Mouse (Mus musculus) left cerebral cortex, postnatal 10 days (tissue): ENCODE measurements around the gene Commd1. TPM values are rescaled to one million over a fixed set of nuclear protein-coding genes. Genes with fewer than 3 reads are reported as not detected.

Experiments
- DNase-seq, 2 experiments: peaks; one replicate each; pipeline ENCODE4 v3.0.0; 2021 to 2022; ENCODE audit warnings: low spot score in 2 of 2, mixed read lengths in 1 of 2; ENCODE audit errors: extremely low spot score in 1 of 2
- intact Hi-C: fragments of 180-260 bp; cut with DNase I; formaldehyde crosslinking; loops from one replicate; pipeline ENCODE4 v1.15.1; 2025
- total RNA-seq, 2 experiments: library from RNA; stranded (reverse); gene quantifications; 2 replicates each; pipeline ENCODE4 v1.2.3; 2021

The Commd1 gene
- total RNA-seq, 2 experiments from 2014 or later = 52.0 to 52.3 TPM

DNA sequence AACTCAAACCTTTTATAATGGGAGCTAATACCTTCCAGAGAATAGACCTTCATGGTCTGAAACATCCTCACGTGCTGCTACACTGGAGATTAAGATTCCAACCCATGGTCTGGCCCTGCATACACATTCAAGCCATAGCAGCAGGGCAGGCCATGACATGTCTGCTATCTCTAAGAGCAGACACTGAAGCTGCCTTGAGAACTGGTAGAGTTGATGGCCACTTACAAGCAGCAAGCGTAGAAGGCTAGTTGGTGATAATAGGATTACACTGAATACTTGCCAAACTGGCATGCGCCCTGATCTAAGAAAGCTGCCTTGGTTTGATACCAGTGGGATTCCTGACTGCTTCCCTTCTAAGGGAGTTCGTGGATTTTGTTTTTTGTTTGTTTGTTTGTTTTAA is 68.4 kb downstream of the Commd1 start:
- no peak for DNase-seq
- intact Hi-C loops = no loop called here

GRCm38 (mm10) chr11:22911831-22912230 is 70.4 kb downstream of the Commd1 start:
- intact Hi-C loops = no loop called here
- DNase-seq = no peak

DNA sequence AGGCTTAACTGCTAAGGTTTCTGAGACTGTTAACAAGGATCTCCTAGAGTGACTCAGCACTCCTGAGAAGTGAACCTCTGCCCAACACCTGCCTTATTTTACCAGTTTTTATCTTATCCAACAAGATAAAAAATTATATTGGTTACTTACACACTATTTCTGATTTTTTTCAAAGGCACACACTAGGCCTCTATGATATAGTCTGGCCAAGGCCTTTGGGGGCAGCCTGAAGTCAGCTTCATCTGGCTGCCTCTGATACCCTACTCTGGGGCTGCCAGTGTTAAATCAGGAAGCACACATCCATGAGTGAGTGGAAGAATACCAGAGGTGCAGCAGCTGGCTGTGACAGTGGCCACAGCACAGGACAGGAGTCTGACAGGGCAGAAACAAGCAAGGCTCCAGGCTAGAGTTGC is 75.7 kb downstream of the Commd1 start:
- intact Hi-C loops = no loop called here

GRCm38 (mm10) chr11:22902923-22903322 is 79.3 kb downstream of the Commd1 start:
- intact Hi-C loops = no loop called here
- DNase-seq = no peak

More for the DNA sequence above, 75.7 kb downstream of the Commd1 start:
- DNase-seq = no peak

DNA sequence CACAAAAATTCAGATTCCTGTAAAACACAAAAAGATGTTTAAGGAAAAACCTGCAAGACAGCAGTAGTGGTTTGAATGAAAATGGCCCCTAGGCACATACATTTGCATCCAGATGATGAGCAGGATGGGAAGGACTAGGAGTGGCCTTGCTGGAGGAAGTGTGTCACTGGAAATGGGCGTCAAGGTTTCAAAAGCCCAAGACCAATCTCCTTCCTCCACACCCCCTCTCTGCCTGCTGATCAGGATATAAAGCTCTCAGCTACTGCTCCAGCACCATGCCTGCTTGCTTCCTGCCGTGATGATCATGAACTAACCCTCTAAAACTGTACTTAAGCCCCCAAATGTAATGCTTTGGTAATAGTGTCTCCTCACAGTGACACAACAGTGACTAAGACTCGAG is 82.1 kb downstream of the Commd1 start:
- intact Hi-C loops = no loop called here
- no peak for DNase-seq

DNA sequence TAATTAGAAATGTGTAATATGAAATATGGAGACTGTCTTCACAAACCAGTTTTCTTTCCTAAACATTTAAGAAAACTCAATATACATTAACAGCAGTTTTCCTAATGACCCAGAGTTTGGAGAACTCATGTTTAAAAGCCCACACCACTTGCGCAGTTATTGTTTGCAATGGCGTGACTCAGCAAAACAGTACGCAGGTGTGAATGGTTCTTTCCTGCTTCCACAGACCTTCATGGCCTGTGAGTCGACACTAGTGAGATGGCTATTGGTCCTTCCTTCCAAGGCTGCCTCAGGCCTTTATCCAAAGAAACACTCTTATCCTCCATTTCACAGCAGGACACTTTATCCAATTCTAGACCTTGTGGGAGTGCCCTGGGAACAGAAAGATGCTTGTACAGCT is 84.5 kb downstream of the Commd1 start:
- intact Hi-C loops = no loop called here

GRCm38 (mm10) chr11:22897127-22897526 is 85.1 kb downstream of the Commd1 start:
- intact Hi-C loops = no loop called here
- no peak for DNase-seq

More for the DNA sequence above, 84.5 kb downstream of the Commd1 start:
- no peak for DNase-seq

DNA sequence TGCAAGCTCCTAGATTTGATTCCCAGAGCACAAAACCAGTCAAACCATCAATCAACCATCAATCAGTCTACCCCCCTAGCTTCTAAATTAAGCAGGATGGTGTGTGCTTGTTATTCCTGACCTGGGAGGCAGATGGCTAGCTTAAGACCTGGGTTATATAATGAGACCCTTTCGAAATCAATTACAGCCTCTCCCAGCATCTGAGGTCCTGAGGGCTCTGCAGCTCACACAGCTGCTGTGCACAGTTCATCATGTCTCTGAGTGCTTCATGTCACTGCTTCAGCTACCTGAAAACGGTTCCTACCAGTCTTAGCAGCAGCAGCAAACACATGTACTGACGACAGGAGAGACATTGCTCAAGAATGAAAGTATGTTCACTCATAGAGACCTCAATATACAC is 89.1 kb downstream of the Commd1 start:
- intact Hi-C loops = no loop called here
- DNase-seq = no peak

DNA sequence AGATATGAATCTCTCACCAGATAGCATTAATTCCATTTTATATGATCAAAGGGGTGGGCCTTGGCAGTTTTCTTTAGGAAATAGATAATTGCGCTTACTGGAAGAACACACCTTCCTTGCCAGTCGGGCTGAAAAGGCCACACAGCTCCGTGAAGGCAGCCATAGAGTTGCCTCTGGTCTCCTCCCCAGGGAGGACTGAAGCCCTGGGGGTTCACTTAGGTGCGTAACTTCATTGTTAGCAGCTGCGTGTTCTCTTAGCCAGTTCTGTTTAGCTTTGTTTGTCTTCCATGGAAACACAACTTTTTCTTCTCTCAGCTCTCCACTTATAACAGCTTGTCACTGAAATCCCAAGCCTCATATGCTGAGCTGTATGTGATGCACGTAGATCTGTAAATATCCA is 89.7 kb downstream of the Commd1 start:
- intact Hi-C loops = no loop called here
- DNase-seq = no peak

GRCm38 (mm10) chr11:22891876-22892275 is 90.3 kb downstream of the Commd1 start:
- intact Hi-C loops = no loop called here
- DNase-seq = no peak

- no peak for DNase-seq
- intact Hi-C loops = no loop called here
Observed at GRCm38 (mm10) chr11:22891242-22891641, 90.9 kb downstream of the Commd1 start.

DNA sequence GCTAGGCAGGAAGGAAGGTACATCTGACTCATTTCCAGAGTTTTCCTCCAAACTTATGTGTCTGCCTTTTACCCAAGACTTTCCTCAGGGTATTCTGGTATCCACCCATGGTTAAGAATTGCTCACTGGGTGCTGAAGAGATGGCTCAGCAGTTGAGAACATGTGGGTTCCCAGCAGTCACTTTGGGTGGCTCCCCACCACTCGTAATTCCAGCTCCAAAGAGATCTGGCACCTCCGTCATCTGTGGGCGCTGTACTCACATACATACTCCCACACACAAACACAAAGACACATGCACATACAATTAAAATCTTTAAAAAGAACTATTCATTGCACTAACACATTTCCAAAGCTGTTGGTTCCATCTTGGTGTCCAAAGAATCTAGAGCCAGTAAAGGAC is 93.0 kb downstream of the Commd1 start:
- no peak for DNase-seq
- intact Hi-C loops = no loop called here

GRCm38 (mm10) chr11:22886991-22887390 is 95.2 kb downstream of the Commd1 start:
- intact Hi-C loops = no loop called here

DNA sequence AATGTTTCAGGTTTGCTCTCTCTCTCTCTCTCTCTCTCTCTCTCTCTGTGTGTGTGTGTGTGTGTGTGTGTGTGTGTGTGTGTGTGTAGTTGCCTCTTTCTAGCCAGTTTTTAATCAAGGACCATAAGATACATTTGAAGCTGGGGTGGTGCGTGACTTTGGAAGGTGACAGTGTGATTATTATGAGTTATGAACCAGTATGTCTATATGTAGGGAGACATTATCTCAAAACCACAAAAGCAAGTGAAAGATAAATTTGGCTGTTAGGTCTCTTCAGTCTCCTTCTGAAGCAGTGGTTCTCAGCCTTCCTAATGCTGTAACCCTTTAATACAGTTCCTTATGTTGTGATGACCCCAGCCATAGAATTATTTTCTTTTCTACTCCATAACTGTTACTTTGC is 96.8 kb downstream of the Commd1 start:
- intact Hi-C loops = no loop called here
- DNase-seq = no peak

More at GRCm38 (mm10) chr11:22886991-22887390, 95.2 kb downstream of the Commd1 start:
- DNase-seq = no peak

DNA sequence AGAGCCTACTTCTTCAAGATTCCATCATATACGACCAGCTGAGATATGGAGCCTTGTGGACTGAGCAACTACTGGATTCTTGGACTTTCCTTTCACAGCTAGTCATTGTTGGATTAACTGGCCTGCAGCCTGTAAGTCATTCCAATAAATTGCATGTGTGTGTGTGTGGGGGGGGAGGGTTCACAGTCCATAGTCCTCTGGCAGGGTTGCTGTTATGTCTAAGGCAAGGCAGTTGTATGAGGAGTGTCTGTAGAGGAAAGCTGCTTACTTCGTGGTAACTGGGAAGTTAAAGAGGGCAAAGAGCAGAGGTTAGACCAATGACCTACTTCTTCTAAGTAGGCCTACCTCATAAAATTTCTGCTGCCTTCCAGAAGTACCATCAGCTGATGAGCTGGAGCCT is 98.5 kb downstream of the Commd1 start:
- intact Hi-C loops = no loop called here
- no peak for DNase-seq

DNA sequence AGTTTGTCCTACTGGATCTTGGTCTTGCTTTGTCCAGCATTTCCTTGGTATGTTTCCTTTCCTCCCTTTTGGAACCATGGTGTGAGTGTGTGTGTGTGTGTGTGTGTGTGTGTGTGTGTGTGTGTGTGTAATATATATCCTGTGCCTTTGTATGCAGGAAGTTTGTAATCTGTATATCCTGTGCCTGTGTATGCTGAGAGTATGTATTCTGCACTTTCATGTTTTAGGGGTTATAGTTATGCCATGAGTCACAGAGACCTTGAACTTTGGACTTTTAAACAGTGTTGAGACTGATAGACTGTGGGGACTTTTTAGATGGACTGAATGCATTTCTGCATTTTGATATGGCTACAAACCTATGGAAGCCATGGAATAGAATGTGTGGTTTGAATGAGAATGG is 99.3 kb downstream of the Commd1 start:
- intact Hi-C loops = no loop called here
- no peak for DNase-seq

DNA sequence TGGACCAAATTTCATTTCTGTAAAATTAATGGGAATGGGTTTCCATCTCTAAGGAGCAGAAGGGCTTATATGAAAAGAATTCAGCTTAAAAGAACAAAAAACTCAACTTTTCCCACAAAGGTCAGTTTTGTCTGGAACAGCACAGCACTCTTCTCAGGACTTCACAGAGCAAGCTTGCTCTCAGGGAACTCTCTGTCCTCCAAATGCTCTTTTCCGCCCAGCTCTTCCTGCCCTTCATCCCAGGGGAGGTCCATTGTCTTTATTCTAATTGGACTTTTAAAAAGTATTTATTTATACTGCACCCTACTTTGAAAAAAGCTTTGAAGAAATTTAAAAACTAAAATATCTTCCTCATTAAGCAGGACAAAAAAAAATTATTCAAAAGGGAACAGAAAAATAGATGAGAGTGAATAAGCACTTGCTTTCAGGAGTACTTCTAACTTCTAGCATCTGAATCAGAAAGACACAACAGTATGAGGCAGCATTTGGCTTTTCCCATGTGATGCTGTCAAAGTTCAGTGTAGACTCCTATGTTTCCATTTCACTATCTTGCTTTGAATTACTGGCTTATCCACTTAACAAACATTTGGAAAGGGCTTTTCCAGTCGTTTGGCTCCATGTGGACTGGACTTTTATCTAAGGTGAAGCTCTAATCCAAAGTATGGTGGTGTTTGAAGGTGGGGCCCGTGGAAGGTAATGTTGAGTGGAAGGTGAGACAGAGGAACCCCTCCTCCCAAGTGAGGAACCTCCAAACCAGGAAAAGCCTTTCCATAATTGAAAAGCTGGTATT is 101.6 kb downstream of the Commd1 start:
- no peak for DNase-seq

GRCm38 (mm10) chr11:22879645-22880044 is 102.5 kb downstream of the Commd1 start:
- intact Hi-C loops = no loop called here
- DNase-seq = no peak

More for the DNA sequence above, 101.6 kb downstream of the Commd1 start:
- intact Hi-C loops = no loop called here

- intact Hi-C loops = no loop called here
- no peak for DNase-seq
Observed at GRCm38 (mm10) chr11:22876680-22877330, 105.4 kb downstream of the Commd1 start.

GRCm38 (mm10) chr11:22875279-22875678 is 106.9 kb downstream of the Commd1 start:
- no peak for DNase-seq
- intact Hi-C loops = no loop called here
